ENCODE assay signal across 8 mouse cellular contexts in the genomic region with DNA sequence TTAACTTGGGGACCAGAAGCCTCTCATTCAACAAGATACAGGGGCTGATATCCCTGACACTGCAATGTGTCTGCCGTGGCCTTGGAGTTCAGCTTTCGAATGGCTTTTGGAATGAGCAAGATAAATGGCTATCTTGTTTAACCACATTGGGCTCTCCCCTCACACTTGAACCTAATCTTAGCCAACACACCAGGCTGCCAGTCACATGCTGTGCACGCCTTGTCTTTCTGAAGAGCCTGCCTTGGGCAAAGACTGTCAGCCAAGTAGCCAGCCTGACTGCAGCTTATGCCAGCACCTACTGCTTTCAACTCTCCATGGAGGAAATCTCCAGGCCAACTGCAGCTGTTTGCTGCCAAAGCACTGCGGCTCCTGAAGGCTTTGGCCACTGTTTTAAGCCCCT. TPM values are rescaled to one million over a fixed set of nuclear protein-coding genes. Genes with fewer than 3 reads are reported as not detected.
A peak's percentile ranks its signal among the peaks of the same experiment; 100 is the strongest.
DNase-seq lines count a peak whose midpoint lies in the region; ATAC-seq lines count a peak whose summit lies in the region.

No protein-coding gene starts in this region.

- no peaks in the 10 kb centered on the region for H3K9me3 ChIP-seq in forebrain, embryonic 10.5 days
- no peaks in the 10 kb centered on the region for H3K9me3 ChIP-seq in forebrain, embryonic 13.5 days (replicated peaks)
- no peaks in the 10 kb centered on the region for H3K9me3 ChIP-seq in liver, embryonic 13.5 days (replicated peaks)

- WGBS in forebrain, embryonic 10.5 days: 89% methylated on average over 4 of the region's 4 CpGs
- WGBS in forebrain, embryonic 13.5 days: 91% methylated on average over 4 of the region's 4 CpGs
- 19% methylated on average over 4 of the region's 4 CpGs for WGBS in liver, embryonic 13.5 days (ENCODE audit: insufficient replicate concordance)

- peaks cover 20% of the 10 kb centered on the region for H3K36me3 ChIP-seq in forebrain, embryonic 10.5 days (replicated peaks)
- peaks cover 23% of the 10 kb centered on the region for H3K36me3 ChIP-seq in forebrain, embryonic 13.5 days (ENCODE audit: poor library complexity, severe bottlenecking)
- H3K36me3 ChIP-seq in liver, embryonic 13.5 days: peaks cover 29% of the 10 kb centered on the region

- ATAC-seq in forebrain, embryonic 13.5 days: no peak
- peak; percentile 95 for ATAC-seq in liver, embryonic 13.5 days (ENCODE audit: low read depth)
- no peak for ATAC-seq in granulocyte monocyte progenitor cell, adult 5-6 weeks (replicated peaks; ENCODE audit: poor library complexity, severe bottlenecking)

- H3K27me3 ChIP-seq in forebrain, embryonic 10.5 days (ENCODE audit: poor library complexity, severe bottlenecking): no peaks in the 10 kb centered on the region
- H3K27me3 ChIP-seq in forebrain, embryonic 13.5 days: no peaks in the 10 kb centered on the region
- H3K27me3 ChIP-seq in liver, embryonic 13.5 days: 0 out of 2 replicates have a peak, but pooled peaks cover 5% of the 10 kb centered on the region

- H3K4me3 ChIP-seq in forebrain, embryonic 10.5 days: no peak overlapping the region
- no peak overlapping the region for H3K4me3 ChIP-seq in forebrain, embryonic 13.5 days
- H3K4me3 ChIP-seq in liver, embryonic 13.5 days (replicated peaks): peak overlapping the region; percentile 40

- DNase-seq in forebrain, embryonic 10.5 days (ENCODE audit: extremely low spot score, low spot score): no peak
- DNase-seq in thymus, postnatal 4 days: peak; percentile 10
- no peak for DNase-seq in thymus, postnatal 14 days
- peak; percentile 89 for DNase-seq in liver, embryonic 13.5 days
- no peak for DNase-seq in right cerebral cortex, postnatal 4 days
- DNase-seq in layer of hippocampus, adult 9-11 months: no peak

- H3K9ac ChIP-seq in forebrain, embryonic 13.5 days: no peak overlapping the region
- peak overlapping the region; percentile 70 for H3K9ac ChIP-seq in liver, embryonic 13.5 days

- H3K27ac ChIP-seq in forebrain, embryonic 10.5 days: 0 out of 2 replicates have a peak overlapping the region, but pooled peaks have one; percentile 21
- no peak overlapping the region for H3K27ac ChIP-seq in forebrain, embryonic 13.5 days
- H3K27ac ChIP-seq in liver, embryonic 13.5 days: peak overlapping the region; percentile 100

- 0 out of 2 replicates have a peak, but pooled peaks cover 4% of the 10 kb centered on the region for H3K4me1 ChIP-seq in forebrain, embryonic 10.5 days
- 0 out of 2 replicates have a peak, but pooled peaks cover 3% of the 10 kb centered on the region for H3K4me1 ChIP-seq in forebrain, embryonic 13.5 days
- H3K4me1 ChIP-seq in liver, embryonic 13.5 days (replicated peaks): peaks cover 67% of the 10 kb centered on the region

- no peak overlapping the region for H3K4me2 ChIP-seq in forebrain, embryonic 13.5 days
- H3K4me2 ChIP-seq in liver, embryonic 13.5 days: peak overlapping the region; percentile 67

RNA-seq across cellular contexts. Expression of a gene that starts 13.5 kb away (rescaled TPM):
- polyA plus RNA-seq in forebrain, embryonic 10.5 days (2016; fragmentation: Nextera tagmentation; extraction: Ambion mirVana): 47.9 and 51.5 TPM in 2 replicates
- 45.4 and 53.9 TPM in 2 replicates for polyA plus RNA-seq in forebrain, embryonic 13.5 days (2015; fragmentation: Nextera tagmentation; extraction: Ambion mirVana)
- 42.8 and 46.0 TPM in 2 replicates for polyA plus RNA-seq in liver, embryonic 13.5 days (2015; fragmentation: Nextera tagmentation; extraction: Ambion mirVana)
- total RNA-seq in granulocyte monocyte progenitor cell, adult 5-6 weeks (2014; fragmentation: Nextera tagmentation): 25.1 and 62.6 TPM in 2 replicates
- total RNA-seq in granulocyte monocyte progenitor cell, adult 5-6 weeks (2017): 28.7 and 30.9 TPM in 2 replicates

RNA-seq across cellular contexts. Expression of a gene that starts 16.9 kb away (rescaled TPM):
- polyA plus RNA-seq in forebrain, embryonic 10.5 days (2016; fragmentation: Nextera tagmentation; extraction: Ambion mirVana): 305 and 322 TPM in 2 replicates
- 133 and 157 TPM in 2 replicates for polyA plus RNA-seq in forebrain, embryonic 13.5 days (2015; fragmentation: Nextera tagmentation; extraction: Ambion mirVana)
- polyA plus RNA-seq in liver, embryonic 13.5 days (2015; fragmentation: Nextera tagmentation; extraction: Ambion mirVana): 186 and 202 TPM in 2 replicates
- total RNA-seq in granulocyte monocyte progenitor cell, adult 5-6 weeks (2014; fragmentation: Nextera tagmentation): 148 and 183 TPM in 2 replicates
- 153 and 168 TPM in 2 replicates for total RNA-seq in granulocyte monocyte progenitor cell, adult 5-6 weeks (2017)

RNA-seq across cellular contexts. Expression of a gene that starts 40.7 kb away (rescaled TPM):
- 44.7 and 52.8 TPM in 2 replicates for polyA plus RNA-seq in forebrain, embryonic 10.5 days (2016; fragmentation: Nextera tagmentation; extraction: Ambion mirVana)
- polyA plus RNA-seq in forebrain, embryonic 13.5 days (2015; fragmentation: Nextera tagmentation; extraction: Ambion mirVana): 355 and 357 TPM in 2 replicates
- 2.3 and 2.9 TPM in 2 replicates for polyA plus RNA-seq in liver, embryonic 13.5 days (2015; fragmentation: Nextera tagmentation; extraction: Ambion mirVana)
- total RNA-seq in granulocyte monocyte progenitor cell, adult 5-6 weeks (2014; fragmentation: Nextera tagmentation): not detected in 2 replicates
- total RNA-seq in granulocyte monocyte progenitor cell, adult 5-6 weeks (2017): not detected in 2 replicates

Comparison
In these comparisons a context has a peak if more than half of its experiments do, and no peak if none do; other contexts are left out.
1. DNase-seq: peak in thymus, postnatal 4 days (single experiment) and liver, embryonic 13.5 days (single experiment); none in forebrain, embryonic 10.5 days (single experiment), thymus, postnatal 14 days (single experiment), right cerebral cortex, postnatal 4 days (single experiment) and layer of hippocampus, adult 9-11 months (single experiment).
2. RNA of a gene that starts 40.7 kb away (polyA plus RNA-seq): 355 to 357 TPM in forebrain, embryonic 13.5 days and 44.7 to 52.8 TPM in forebrain, embryonic 10.5 days; 2.3 to 2.9 TPM in liver, embryonic 13.5 days; every median in the first group is over 10 times any median in the second.